Mouse (Mus musculus) ovary, postnatal 14 days (tissue): Measurements from ENCODE around the gene Cfap57.
"Not testable (repeated sequence)": the region's sequence is repeated elsewhere in the genome, so short reads cannot be mapped to it uniquely, and the experiment has no call there.

Experiments
- DNase-seq: peaks from one replicate; pipeline ENCODE4 v3.0.0; 2022; ENCODE audit warnings: low spot score

Gene Cfap57

DNA sequence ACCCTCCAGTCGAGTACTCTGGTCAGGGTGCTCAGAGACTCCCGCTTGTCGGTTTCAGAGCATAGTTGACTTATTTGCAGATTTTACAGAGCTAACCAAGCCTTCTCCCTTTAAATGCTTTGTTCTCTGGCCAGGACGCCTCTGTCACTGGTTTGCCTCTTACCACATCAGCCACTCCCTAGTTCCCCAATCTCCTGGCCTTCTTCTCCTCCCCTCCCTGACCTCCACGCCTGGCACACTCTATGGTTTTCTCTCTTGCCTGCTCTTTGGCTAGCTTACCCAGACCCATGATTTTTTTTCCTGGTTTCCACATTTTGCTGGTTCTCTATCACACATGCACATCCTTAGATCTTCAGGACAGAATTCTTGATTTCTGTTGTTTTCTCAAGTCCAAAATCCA lies 102.4 kb downstream of the Cfap57 start:
- DNase-seq: no peak

DNA sequence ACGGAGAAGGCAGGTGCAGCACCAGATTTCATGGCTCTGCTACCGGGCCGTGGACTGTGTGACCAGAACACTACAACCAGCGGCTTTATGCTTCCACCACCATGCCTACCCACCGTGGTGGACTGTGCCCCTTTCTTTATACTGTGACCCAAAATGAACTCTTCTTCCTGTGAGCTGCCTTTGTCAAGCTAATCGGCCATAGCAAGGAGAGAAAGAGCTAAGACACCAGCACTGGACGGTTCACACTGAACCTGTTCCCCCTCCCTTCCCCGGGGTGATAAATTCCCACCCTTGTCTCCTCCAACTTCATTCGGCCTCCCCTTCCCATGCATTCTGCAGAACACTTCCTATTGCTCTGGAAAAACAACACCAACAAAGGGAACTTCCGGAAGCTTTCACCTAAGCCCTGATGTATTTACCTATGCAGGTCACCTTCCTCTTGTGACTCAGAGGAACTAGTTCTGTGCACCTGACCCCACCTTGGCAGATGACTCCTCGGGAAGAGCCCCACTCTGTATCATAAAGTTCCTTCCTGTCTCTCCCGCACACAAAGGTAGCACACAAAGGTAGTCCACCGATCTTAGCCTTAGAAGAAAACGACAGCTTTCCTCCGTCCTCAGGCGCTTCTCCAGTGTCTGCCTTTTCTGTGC lies 103.0 kb downstream of the Cfap57 start:
- no peak for DNase-seq

DNA sequence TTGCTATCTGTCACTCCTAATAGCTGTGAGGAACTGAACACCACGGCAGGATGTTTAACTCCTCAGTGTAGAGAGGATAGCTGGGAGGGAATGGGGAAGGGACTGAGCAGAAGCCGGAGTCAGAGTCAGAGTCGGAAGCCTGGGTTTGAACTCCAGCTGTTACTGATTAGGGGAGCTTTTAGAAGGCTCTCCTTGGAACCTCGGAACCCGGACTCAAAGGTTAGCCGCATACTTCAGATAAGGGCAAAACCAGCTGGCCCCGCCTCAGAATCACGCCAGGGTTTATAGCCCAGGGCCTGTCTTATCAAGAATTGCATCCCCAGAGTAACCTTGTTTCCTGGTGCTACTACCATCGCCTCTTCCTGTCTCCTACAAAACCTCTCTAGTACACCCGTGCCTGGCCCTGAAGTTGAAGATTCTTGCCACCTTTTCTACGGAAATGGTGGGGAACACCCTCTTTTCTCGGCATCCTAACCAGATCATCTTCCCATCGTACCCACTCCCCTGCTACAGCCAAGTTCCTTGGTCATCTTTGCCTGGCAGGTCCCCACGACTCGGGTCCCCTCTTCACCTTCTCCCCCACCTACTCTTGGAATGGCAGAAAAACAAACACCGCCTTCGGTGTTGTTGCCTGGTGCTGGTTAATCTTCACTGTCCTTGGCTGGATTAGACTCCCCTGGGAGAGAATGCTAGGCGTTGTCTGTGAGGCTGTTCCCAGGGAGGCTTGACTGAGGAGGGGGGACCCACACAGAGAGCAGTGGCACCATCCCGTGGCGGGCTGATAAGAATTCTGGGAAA lies 103.7 kb downstream of the Cfap57 start:
- DNase-seq: no peak

DNA sequence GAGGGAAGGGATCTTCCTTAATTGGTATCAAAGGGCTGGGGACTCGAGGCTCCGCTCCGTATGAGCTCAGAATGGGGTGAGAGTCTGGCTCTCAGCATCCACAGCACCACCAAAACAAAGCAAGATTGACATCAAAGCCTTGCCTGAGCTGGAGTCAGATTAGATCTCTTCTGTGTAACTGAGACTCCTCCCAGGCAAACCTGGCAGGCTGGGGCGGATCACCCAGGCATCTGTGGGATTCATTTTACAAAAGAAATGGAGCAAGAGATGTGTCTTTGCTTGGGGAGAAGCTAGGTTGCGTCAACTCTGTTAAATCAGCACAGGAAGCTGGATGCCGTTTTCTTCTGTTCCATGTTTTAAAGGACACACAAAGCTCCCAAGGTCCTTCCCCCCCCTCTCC lies 111.5 kb downstream of the Cfap57 start:
- DNase-seq: no peak

DNA sequence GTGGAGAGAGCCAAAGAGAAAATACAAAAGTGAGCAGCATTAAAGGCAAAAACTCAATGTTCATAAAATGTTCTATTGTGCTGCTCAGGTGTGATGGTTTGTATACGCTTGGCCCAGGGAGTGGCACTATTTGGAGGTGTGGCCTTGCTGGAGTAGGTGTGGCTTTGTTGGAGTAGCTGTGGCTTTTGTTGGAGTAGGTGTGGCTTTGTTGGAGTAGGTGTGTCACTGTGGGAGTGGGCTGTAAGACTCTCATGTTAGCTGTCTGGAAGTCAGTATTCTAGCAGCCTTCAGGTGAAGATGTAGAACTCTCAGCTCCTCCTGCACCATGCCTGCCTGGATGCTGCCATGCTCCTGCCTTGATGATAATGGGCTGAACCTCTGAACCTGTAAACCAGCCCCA lies 113.4 kb downstream of the Cfap57 start:
- not testable (repeated sequence) for DNase-seq

DNA sequence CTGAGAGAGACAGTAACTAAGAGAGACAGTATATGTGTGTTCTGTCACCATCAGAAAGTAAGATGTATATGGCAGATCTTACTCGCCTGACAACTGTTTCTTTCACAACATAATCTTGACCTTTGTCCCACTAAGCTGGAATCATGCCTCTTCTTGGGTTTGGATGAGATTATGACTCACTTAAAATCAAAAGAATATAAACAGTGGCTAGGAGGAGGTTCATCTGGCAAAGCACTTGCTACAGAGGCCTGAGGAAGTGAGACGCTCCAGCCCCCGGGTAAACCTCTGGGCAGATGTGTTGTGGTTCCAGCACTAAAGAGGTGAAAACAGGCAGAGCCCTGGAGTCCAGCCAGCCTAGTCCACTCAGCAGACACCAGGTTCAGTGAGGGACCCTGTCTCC lies 115.0 kb downstream of the Cfap57 start:
- no peak for DNase-seq
